Mouse (Mus musculus) midbrain, postnatal 0 days (tissue): ENCODE results near the gene Terf2. TPM values are rescaled to one million over a fixed set of nuclear protein-coding genes. Genes with fewer than 3 reads are reported as not detected.

Source experiments
- ATAC-seq: fragments of 200-750 bp; cut with Nextera tagmentation; 2 replicates; pipeline ENCODE4 v1.8.0; 2017; ENCODE audit warnings: moderate number of reproducible peaks, mild to moderate bottlenecking, moderate TSS enrichment, moderate library complexity; ENCODE audit not compliant: low FRiP score
- DNase-seq: peaks from one replicate; pipeline ENCODE4 v3.0.0-alpha.2; 2015; ENCODE audit warnings: low spot score
- H3K27ac ChIP-seq: fragments of 300-500 bp; sonication (generic); 2 replicates; pipeline ENCODE4 v1.5.1; 2014; ENCODE audit warnings: low read depth, mild to moderate bottlenecking, low read length, mixed read lengths
- H3K27me3 ChIP-seq: fragments of 300-500 bp; sonication (generic); 2 replicates; pipeline ENCODE4 v1.6.1; 2014; ENCODE audit warnings: low read length, control low read depth, mixed read lengths; ENCODE audit not compliant: insufficient read depth
- H3K36me3 ChIP-seq: fragments of 300-500 bp; sonication (generic); 2 replicates; pipeline ENCODE4 v1.6.1; 2014; ENCODE audit warnings: low read length, control low read depth, mixed read lengths; ENCODE audit not compliant: insufficient read depth
- H3K4me1 ChIP-seq: fragments of 300-500 bp; sonication (generic); 2 replicates; pipeline ENCODE4 v1.6.1; 2014; ENCODE audit warnings: mild to moderate bottlenecking, control low read depth, antibody characterized with exemption, low read length, mixed read lengths; ENCODE audit not compliant: insufficient read depth
- H3K4me2 ChIP-seq: fragments of 300-500 bp; sonication (generic); 2 replicates; pipeline ENCODE4 v1.6.1; 2014; ENCODE audit warnings: low read depth, mild to moderate bottlenecking, low read length, mixed read lengths; ENCODE audit not compliant: poor library complexity, severe bottlenecking
- H3K4me3 ChIP-seq: fragments of 300-500 bp; sonication (generic); 2 replicates; pipeline ENCODE4 v1.5.1; 2014; ENCODE audit warnings: low read depth, mild to moderate bottlenecking, low read length, moderate library complexity
- H3K9ac ChIP-seq: fragments of 300-500 bp; sonication (generic); replicated peaks from 2 replicates; pipeline ENCODE4 v1.6.1; 2014; ENCODE audit warnings: mild to moderate bottlenecking, low read length, moderate library complexity, mixed read lengths; ENCODE audit not compliant: poor library complexity, severe bottlenecking
- H3K9me3 ChIP-seq: fragments of 300-500 bp; sonication (generic); 2 replicates; pipeline ENCODE4 v1.6.1; 2016; ENCODE audit warnings: low read length, control low read depth
- CTCF ChIP-seq: IDR thresholded peaks from 2 replicates; pipeline ENCODE4 v1.5.1; 2016; ENCODE audit warnings: antibody characterized with exemption, mild to moderate bottlenecking
- WGBS: fragments of 180-500 bp; shearing (Covaris S2); extraction: QIAGEN DNeasy Blood & Tissue Kit; methylation state at CpG from one replicate; pipeline ENCODE4 v1.1.7; 2014; 5-methylcytosine and 5-hydroxymethylcytosine counted together
- polyA plus RNA-seq: library from polyadenylated mRNA; unstranded; fragments of >200 nt; fragmentation: Nextera tagmentation; extraction: Ambion mirVana; gene quantifications from 2 replicates; pipeline ENCODE4 v1.2.1, GENCODE M21; 2015
- total RNA-seq: library from RNA; depleted of rRNA; stranded (reverse); fragments of >200 nt; gene quantifications from 2 replicates; pipeline ENCODE4 v1.2.3, GENCODE M21; 2014

Gene Terf2
- total and polyA plus RNA-seq, 2 experiments from 2014 or later = 20.4 to 25.7 TPM

DNA sequence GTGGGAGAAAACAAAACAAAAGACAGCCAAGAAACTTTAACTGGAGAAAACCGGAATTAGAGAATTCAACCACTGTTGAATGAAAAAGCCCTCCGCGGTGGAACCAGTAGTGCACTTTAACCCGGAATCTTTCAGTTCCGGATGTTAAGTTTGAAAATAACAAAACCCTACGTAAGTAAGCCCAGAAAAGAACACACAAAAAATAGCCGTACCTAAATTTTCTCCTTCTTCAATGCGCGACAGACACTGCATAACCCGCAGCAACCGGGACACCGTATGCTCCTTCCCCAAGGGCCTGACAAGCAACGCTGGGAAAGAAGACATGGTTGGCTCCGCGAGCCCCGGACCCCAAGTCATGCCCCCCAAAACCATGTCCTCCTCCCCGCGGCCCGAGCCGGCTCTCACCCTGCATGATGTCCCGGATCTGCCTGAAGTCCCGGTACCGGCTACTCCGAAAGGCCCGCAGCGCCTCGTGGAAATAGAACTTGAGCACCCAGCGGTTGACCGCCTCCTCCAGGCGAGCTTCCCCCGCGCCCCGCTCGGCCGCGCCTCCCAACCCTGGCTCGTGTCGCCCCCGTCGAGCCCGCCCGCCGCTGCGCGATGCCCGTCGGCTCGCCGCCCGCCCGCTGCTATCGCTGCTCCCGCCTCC lies 506 bp downstream of the Terf2 start:
- Histone ChIP-seq H3K4me2 (peak overlapping the region; percentile 57), H3K36me3 (0 out of 2 replicates have a peak, but pooled peaks cover 3% of the 10 kb centered on the region), H3K4me3 (peak overlapping the region; percentile 81), H3K27me3 (no peaks in the 10 kb centered on the region), H3K27ac (peak overlapping the region; percentile 85), H3K9ac (peak overlapping the region; percentile 84), H3K4me1 (peaks cover 6% of the 10 kb centered on the region; the same call in 1 of the 2 replicates), H3K9me3 (no peaks in the 10 kb centered on the region)
- under 1% methylated on average over 49 of the region's 53 CpGs for WGBS
- ATAC-seq (peak; percentile 25; the same call in 1 of the 2 replicates), DNase-seq (peak; percentile 39)
- TF ChIP-seq CTCF = no peak

GRCm38 (mm10) chr8:107090531-107090930 lies 5.8 kb downstream of the Terf2 start:
- DNase-seq (no peak), ATAC-seq (no peak)
- Histone ChIP-seq H3K4me1 (peaks cover 6% of the 10 kb centered on the region; the same call in 1 of the 2 replicates), H3K9ac (no peak overlapping the region), H3K36me3 (0 out of 2 replicates have a peak, but pooled peaks cover 7% of the 10 kb centered on the region), H3K4me2 (no peak overlapping the region), H3K27ac (no peak overlapping the region), H3K9me3 (no peaks in the 10 kb centered on the region), H3K4me3 (no peak overlapping the region), H3K27me3 (no peaks in the 10 kb centered on the region)
- TF ChIP-seq CTCF = no peak
- WGBS = 94% methylated on average over 7 of the region's 7 CpGs

GRCm38 (mm10) chr8:107088526-107089063 lies 7.8 kb downstream of the Terf2 start:
- Histone ChIP-seq H3K4me1 (no peaks in the 10 kb centered on the region), H3K9me3 (no peaks in the 10 kb centered on the region), H3K36me3 (0 out of 2 replicates have a peak, but pooled peaks cover 9% of the 10 kb centered on the region), H3K9ac (no peak overlapping the region), H3K27me3 (no peaks in the 10 kb centered on the region), H3K27ac (no peak overlapping the region), H3K4me3 (no peak overlapping the region), H3K4me2 (no peak overlapping the region)
- TF ChIP-seq CTCF = no peak
- ATAC-seq = no peak
- WGBS = 97% methylated on average over 5 of the region's 5 CpGs
- DNase-seq = no peak

- DNase-seq (no peak), ATAC-seq (no peak)
- 98% methylated on average over 5 of the region's 5 CpGs for WGBS
- no peak for TF ChIP-seq CTCF
- Histone ChIP-seq H3K4me2 (no peak overlapping the region), H3K4me1 (no peaks in the 10 kb centered on the region), H3K9me3 (no peaks in the 10 kb centered on the region), H3K27me3 (no peaks in the 10 kb centered on the region), H3K36me3 (peaks cover 22% of the 10 kb centered on the region), H3K9ac (no peak overlapping the region), H3K4me3 (no peak overlapping the region), H3K27ac (no peak overlapping the region)
Measured at GRCm38 (mm10) chr8:107086018-107086417, 10.3 kb downstream of the Terf2 start.

GRCm38 (mm10) chr8:107085358-107085757 lies 11.0 kb downstream of the Terf2 start:
- DNase-seq (no peak), ATAC-seq (no peak)
- Histone ChIP-seq H3K36me3 (peaks cover 27% of the 10 kb centered on the region), H3K27ac (no peak overlapping the region), H3K9me3 (no peaks in the 10 kb centered on the region), H3K9ac (no peak overlapping the region), H3K4me1 (no peaks in the 10 kb centered on the region), H3K4me3 (no peak overlapping the region), H3K27me3 (no peaks in the 10 kb centered on the region), H3K4me2 (no peak overlapping the region)
- WGBS = 98% methylated on average over 17 of the region's 17 CpGs
- peak; percentile 36 for TF ChIP-seq CTCF

- WGBS = 92% methylated on average over 7 of the region's 7 CpGs
- Histone ChIP-seq H3K9ac (no peak overlapping the region), H3K36me3 (peaks cover 57% of the 10 kb centered on the region), H3K4me1 (no peaks in the 10 kb centered on the region), H3K9me3 (no peaks in the 10 kb centered on the region), H3K27ac (no peak overlapping the region), H3K4me3 (no peak overlapping the region), H3K4me2 (no peak overlapping the region), H3K27me3 (no peaks in the 10 kb centered on the region)
- no peak for TF ChIP-seq CTCF
- no peak for DNase-seq
- ATAC-seq = no peak
Measured at GRCm38 (mm10) chr8:107076239-107076888, 20.0 kb downstream of the Terf2 start.
